Mouse (Mus musculus): ENCODE data around the gene Mpzl2. TPM values are rescaled to one million over a fixed set of nuclear protein-coding genes. Genes with fewer than 3 reads are reported as not detected.

Gene Mpzl2
- polyA plus RNA-seq, 1 experiment from 2014 or later = 5.5 TPM

GRCm38 (mm10) chr9:45098426-45098825 is 58.8 kb downstream of the Mpzl2 start:
- DNase-seq (ENCODE audit: low spot score) = no peak
- Histone ChIP-seq H3K4me3 (no peak overlapping the region), H3K9me3 (no peaks in the 10 kb centered on the region), H3K36me3 (no peaks in the 10 kb centered on the region), H3K27ac (no peak overlapping the region), H3K4me1 (peaks cover 9% of the 10 kb centered on the region), H3K27me3 (ENCODE audit: insufficient read depth, poor library complexity, severe bottlenecking) (peaks cover 23% of the 10 kb centered on the region)
- 27% methylated on average over 3 of the region's 3 CpGs for WGBS

DNA sequence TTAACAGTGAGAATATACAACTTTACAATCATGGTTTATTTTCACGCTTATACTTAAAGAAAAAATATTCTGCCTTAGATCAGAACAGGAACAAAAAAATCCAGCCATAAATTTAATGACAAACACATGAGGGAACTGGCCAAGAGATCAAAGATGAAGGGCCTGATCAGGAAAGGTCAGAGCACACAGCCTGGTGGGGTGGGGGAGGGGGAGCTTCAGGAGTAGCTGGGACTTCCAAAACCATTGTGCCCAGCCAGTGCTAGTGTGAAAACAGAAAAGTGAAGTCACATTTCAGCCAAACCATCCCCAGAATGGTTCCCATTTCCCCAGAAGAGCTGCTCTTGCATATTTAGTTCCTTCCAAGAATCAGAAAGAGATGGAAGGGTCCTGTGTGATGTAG is 62.9 kb downstream of the Mpzl2 start:
- 88% methylated on average over 1 of the region's 1 CpGs for WGBS
- 0 out of 2 replicates have a peak, but pooled peaks cover 8% of the 10 kb centered on the region for H3K27me3 ChIP-seq (ENCODE audit: insufficient read depth, poor library complexity, severe bottlenecking)
- no peaks in the 10 kb centered on the region for H3K9me3 ChIP-seq
- peaks cover 18% of the 10 kb centered on the region for H3K4me1 ChIP-seq
- H3K36me3 ChIP-seq = no peaks in the 10 kb centered on the region
- no peak overlapping the region for H3K4me3 ChIP-seq
- no peak for DNase-seq (ENCODE audit: low spot score)
- no peak overlapping the region for H3K27ac ChIP-seq

DNA sequence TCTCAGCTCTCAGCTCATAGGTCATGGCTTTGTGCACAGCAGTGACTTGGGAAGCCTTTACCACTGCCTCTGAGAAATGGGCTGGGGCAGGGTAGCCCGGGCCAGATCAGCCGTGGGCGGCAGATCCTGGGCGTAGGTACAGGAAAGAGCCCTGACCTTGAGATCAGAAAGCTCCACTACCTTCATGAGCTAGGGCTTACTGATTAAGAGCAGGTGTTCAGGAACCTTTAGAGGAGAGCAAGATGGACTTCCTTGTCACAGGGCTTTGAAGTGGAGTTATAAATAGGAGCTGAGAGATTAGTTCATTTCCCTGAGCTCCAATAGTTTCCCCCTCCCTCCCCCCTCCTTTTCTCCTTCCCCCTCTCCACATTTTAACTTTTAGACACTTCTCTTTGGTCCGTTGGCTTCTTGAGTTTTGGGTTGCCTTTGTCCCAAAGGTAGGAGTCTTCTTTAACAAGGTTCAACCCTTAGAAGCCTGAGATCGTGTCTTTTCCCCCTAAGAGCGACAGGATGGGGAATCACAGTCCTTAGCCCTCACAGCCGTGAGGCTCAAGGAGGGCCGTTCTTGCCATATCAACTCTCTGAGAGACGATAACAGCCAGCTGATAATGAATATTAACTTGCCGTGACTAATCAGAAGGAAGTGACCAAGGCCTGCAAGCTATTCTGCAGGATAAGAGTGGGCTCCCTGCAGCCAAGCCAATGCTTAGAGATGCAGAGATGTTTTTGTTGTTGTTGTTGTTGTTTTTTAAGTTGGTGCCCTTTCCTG is 63.8 kb downstream of the Mpzl2 start:
- Histone ChIP-seq H3K9me3 (no peaks in the 10 kb centered on the region), H3K4me3 (0 out of 2 replicates have a peak overlapping the region, but pooled peaks have one; percentile 5), H3K27me3 (ENCODE audit: insufficient read depth, poor library complexity, severe bottlenecking) (0 out of 2 replicates have a peak, but pooled peaks cover 7% of the 10 kb centered on the region), H3K36me3 (no peaks in the 10 kb centered on the region), H3K27ac (peak overlapping the region; percentile 65; the same call in 1 of the 2 replicates), H3K4me1 (peaks cover 18% of the 10 kb centered on the region)
- WGBS = 29% methylated on average over 11 of the region's 11 CpGs
- DNase-seq (ENCODE audit: low spot score) = no peak

Other genes with a start within 250 kb of the Mpzl2 start
- 1.7 and 1.8 TPM in 2 replicates for gene Tmem25, start 240.5 kb upstream of the Mpzl2 start, polyA plus RNA-seq (2016; fragmentation: Nextera tagmentation; extraction: Ambion mirVana)
- gene Ttc36, start 236.7 kb upstream of the Mpzl2 start, polyA plus RNA-seq (2016; fragmentation: Nextera tagmentation; extraction: Ambion mirVana) = 0.50 TPM in 1 of 2 replicates, not detected in the other
- 7.4 and 10.5 TPM in 2 replicates for gene Kmt2a, start 158.5 kb upstream of the Mpzl2 start, polyA plus RNA-seq (2016; fragmentation: Nextera tagmentation; extraction: Ambion mirVana)
- gene Atp5l, start 119.1 kb upstream of the Mpzl2 start, polyA plus RNA-seq (2016; fragmentation: Nextera tagmentation; extraction: Ambion mirVana) = 722 and 893 TPM in 2 replicates
- gene Ube4a, start 74.2 kb upstream of the Mpzl2 start, polyA plus RNA-seq (2016; fragmentation: Nextera tagmentation; extraction: Ambion mirVana) = 17.8 and 20.9 TPM in 2 replicates
- gene Cd3g, start 59.4 kb upstream of the Mpzl2 start, polyA plus RNA-seq (2016; fragmentation: Nextera tagmentation; extraction: Ambion mirVana) = not detected in 2 replicates
- not detected in 2 replicates for gene Cd3d, start 58.0 kb upstream of the Mpzl2 start, polyA plus RNA-seq (2016; fragmentation: Nextera tagmentation; extraction: Ambion mirVana)
- not detected in 2 replicates for gene Cd3e, start 30.2 kb upstream of the Mpzl2 start, polyA plus RNA-seq (2016; fragmentation: Nextera tagmentation; extraction: Ambion mirVana)
- gene Mpzl3, start 15.4 kb downstream of the Mpzl2 start, polyA plus RNA-seq (2016; fragmentation: Nextera tagmentation; extraction: Ambion mirVana) = 2.9 and 3.2 TPM in 2 replicates
- gene Jaml, start 39.4 kb downstream of the Mpzl2 start, polyA plus RNA-seq (2016; fragmentation: Nextera tagmentation; extraction: Ambion mirVana) = 0.54 and 2.2 TPM in 2 replicates
- gene Scn2b, start 78.0 kb downstream of the Mpzl2 start, polyA plus RNA-seq (2016; fragmentation: Nextera tagmentation; extraction: Ambion mirVana) = 2.3 and 5.3 TPM in 2 replicates
- 1.9 and 2.7 TPM in 2 replicates for gene Scn4b, start 98.6 kb downstream of the Mpzl2 start, polyA plus RNA-seq (2016; fragmentation: Nextera tagmentation; extraction: Ambion mirVana)
- gene BC049352, start 142.2 kb downstream of the Mpzl2 start, polyA plus RNA-seq (2016; fragmentation: Nextera tagmentation; extraction: Ambion mirVana) = not detected in 2 replicates
- not detected in 2 replicates for gene Tmprss4, start 164.3 kb downstream of the Mpzl2 start, polyA plus RNA-seq (2016; fragmentation: Nextera tagmentation; extraction: Ambion mirVana)
- gene Il10ra, start 229.3 kb downstream of the Mpzl2 start, polyA plus RNA-seq (2016; fragmentation: Nextera tagmentation; extraction: Ambion mirVana) = 0.25 and 0.44 TPM in 2 replicates

All from heart, embryonic 10.5 days (tissue).